Mouse (Mus musculus) heart, embryonic 16.5 days (tissue): ENCODE results near the gene Ccdc82. TPM values are rescaled to one million over a fixed set of nuclear protein-coding genes. Genes with fewer than 3 reads are reported as not detected.

Experiments
- ATAC-seq: fragments of 200-750 bp; cut with Nextera tagmentation; replicated peaks from 2 replicates; pipeline ENCODE4 v1.8.0; 2017; ENCODE audit warnings: moderate number of reproducible peaks; ENCODE audit not compliant: insufficient read depth, low FRiP score; ENCODE audit errors: extremely low read depth
- H3K27ac ChIP-seq: fragments of 300-500 bp; sonication (generic); 2 replicates; pipeline ENCODE4 v1.5.1; 2014; ENCODE audit warnings: mild to moderate bottlenecking, low read length, control low read depth, moderate library complexity
- H3K27me3 ChIP-seq: fragments of 300-500 bp; sonication (generic); 2 replicates; pipeline ENCODE4 v1.6.1; 2014; ENCODE audit warnings: low read length, mixed read lengths; ENCODE audit not compliant: control insufficient read depth, insufficient read depth
- H3K36me3 ChIP-seq: fragments of 300-500 bp; sonication (generic); 2 replicates; pipeline ENCODE4 v1.6.1; 2014; ENCODE audit not compliant: control insufficient read depth, insufficient read depth
- H3K4me1 ChIP-seq: fragments of 300-500 bp; sonication (generic); 2 replicates; pipeline ENCODE4 v1.6.1; 2014; ENCODE audit warnings: low read length, mixed read lengths; ENCODE audit not compliant: control insufficient read depth, insufficient read depth
- H3K4me2 ChIP-seq: fragments of 300-500 bp; sonication (generic); 2 replicates; pipeline ENCODE4 v1.6.1; 2014; ENCODE audit warnings: low read depth, mild to moderate bottlenecking, control low read depth, low read length
- H3K4me3 ChIP-seq: fragments of 300-500 bp; sonication (generic); 2 replicates; pipeline ENCODE4 v1.5.1; 2014; ENCODE audit warnings: mild to moderate bottlenecking, control low read depth, low read length
- H3K9ac ChIP-seq: fragments of 300-500 bp; sonication (generic); 2 replicates; pipeline ENCODE4 v1.6.1; 2014; ENCODE audit warnings: low read length, control low read depth
- H3K9me3 ChIP-seq: fragments of 300-500 bp; sonication (generic); replicated peaks from 2 replicates; pipeline ENCODE4 v1.6.1; 2016; ENCODE audit warnings: low read length; ENCODE audit not compliant: control insufficient read depth
- WGBS: fragments of 180-500 bp; shearing (Covaris S2); extraction: QIAGEN DNeasy Blood & Tissue Kit; methylation state at CpG from one replicate; pipeline ENCODE4 v1.1.7; 2014; 5-methylcytosine and 5-hydroxymethylcytosine counted together
- polyA plus RNA-seq: library from polyadenylated mRNA; unstranded; fragments of >200 nt; fragmentation: Nextera tagmentation; extraction: Ambion mirVana; gene quantifications from 2 replicates; pipeline ENCODE4 v1.2.1, GENCODE M21; 2015

The Ccdc82 gene
- polyA plus RNA-seq, result 8.5 and 8.7 TPM in 2 replicates

GRCm38 (mm10) chr9:13246815-13247638 is at the start of gene Ccdc82:
TSS of gene Ccdc82 (plus strand) at chr9:13246955.
- peak; percentile 98 for ATAC-seq
- H3K4me1 ChIP-seq, result peaks cover 13% of the 10 kb centered on the region
- under 1% methylated on average over 34 of the region's 39 CpGs for WGBS
- peak within 1 kb of the TSS; percentile 87 for H3K27ac ChIP-seq
- no peaks in the 10 kb centered on the region for H3K9me3 ChIP-seq
- peak within 1 kb of the TSS; percentile 92 for H3K4me2 ChIP-seq
- H3K9ac ChIP-seq, result peak within 1 kb of the TSS; percentile 88
- peak within 1 kb of the TSS; percentile 84 for H3K4me3 ChIP-seq
- H3K27me3 ChIP-seq, result no peaks in the 10 kb centered on the region
- no peaks in the 10 kb centered on the region for H3K36me3 ChIP-seq

GRCm38 (mm10) chr9:13200079-13200478 is 46.7 kb upstream of the Ccdc82 start:
- Histone ChIP-seq H3K4me1 (peaks cover 8% of the 10 kb centered on the region), H3K9ac (no peak overlapping the region), H3K4me2 (no peak overlapping the region), H3K9me3 (no peaks in the 10 kb centered on the region), H3K4me3 (no peak overlapping the region), H3K27me3 (no peaks in the 10 kb centered on the region), H3K27ac (peak overlapping the region; percentile 71), H3K36me3 (no peaks in the 10 kb centered on the region)
- 19% methylated on average over 3 of the region's 3 CpGs for WGBS
- peak; percentile 83 for ATAC-seq

DNA sequence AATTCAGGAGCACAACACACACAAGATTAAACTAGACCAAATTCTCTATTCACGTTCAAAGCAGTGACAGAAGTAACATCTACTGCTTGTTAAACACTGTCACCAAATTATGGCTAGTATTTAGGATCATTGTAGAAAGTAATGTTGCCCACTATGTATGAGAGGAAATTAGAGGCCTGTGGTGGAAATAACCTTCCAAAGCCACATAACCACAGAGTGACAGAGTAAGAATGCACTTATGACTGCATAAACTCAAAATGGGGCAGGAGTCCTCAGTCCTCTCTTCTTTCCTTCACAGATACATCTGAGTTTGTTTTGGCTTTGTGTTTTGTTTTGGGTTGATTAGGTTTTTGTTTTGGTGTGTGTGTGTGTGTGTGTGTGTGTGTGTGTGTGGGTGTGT is 43.6 kb upstream of the Ccdc82 start:
- H3K27me3 ChIP-seq, result no peaks in the 10 kb centered on the region
- no peak overlapping the region for H3K9ac ChIP-seq
- H3K4me2 ChIP-seq, result no peak overlapping the region
- no peaks in the 10 kb centered on the region for H3K36me3 ChIP-seq
- WGBS, result 86% methylated on average over 1 of the region's 1 CpGs
- H3K27ac ChIP-seq, result no peak overlapping the region
- peaks cover 8% of the 10 kb centered on the region for H3K4me1 ChIP-seq
- H3K4me3 ChIP-seq, result no peak overlapping the region
- ATAC-seq, result no peak
- H3K9me3 ChIP-seq, result no peaks in the 10 kb centered on the region

DNA sequence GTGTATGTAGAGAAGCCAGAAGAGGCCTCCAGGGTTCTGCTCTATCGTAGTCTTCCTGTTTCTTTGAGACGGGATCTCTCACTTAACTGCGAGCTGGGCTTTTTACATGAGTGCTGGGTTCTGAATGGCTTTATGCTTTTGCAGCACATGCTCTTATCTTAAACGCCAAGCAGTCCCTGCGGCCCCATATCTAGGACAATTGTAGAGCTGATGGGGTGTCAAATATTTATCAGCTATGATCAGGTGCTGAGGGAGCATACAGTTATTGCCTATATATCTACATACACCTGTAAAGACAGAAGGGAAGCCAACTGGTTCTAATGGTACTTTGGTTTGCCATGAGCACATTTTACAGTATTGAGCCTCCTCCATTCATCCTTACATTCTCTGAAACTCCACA is 43.1 kb upstream of the Ccdc82 start:
- Histone ChIP-seq H3K27ac (no peak overlapping the region), H3K9me3 (no peaks in the 10 kb centered on the region), H3K27me3 (no peaks in the 10 kb centered on the region), H3K4me2 (no peak overlapping the region), H3K36me3 (no peaks in the 10 kb centered on the region), H3K4me1 (peaks cover 8% of the 10 kb centered on the region), H3K4me3 (no peak overlapping the region), H3K9ac (no peak overlapping the region)
- WGBS, result 54% methylated on average over 5 of the region's 5 CpGs
- ATAC-seq, result no peak

DNA sequence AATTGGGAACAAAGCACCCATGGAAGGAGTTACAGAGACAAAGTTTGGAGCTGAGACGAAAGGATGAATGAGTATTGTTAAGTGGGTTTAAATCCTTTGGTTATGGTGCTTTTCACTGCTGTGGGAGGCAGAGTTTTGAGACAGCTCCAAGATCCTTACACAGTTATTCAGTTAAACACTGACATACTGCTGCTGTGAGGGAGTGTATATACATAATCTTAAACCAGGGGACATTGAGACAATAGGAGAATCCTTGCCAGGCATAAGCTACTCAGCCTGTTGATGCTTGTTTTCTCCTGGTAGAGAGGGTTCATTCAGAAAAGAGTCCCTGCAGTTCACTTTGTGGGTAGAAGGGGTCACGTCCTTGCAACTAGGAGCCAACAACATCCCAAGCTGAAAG is 40.4 kb upstream of the Ccdc82 start:
- no peaks in the 10 kb centered on the region for H3K27me3 ChIP-seq
- H3K27ac ChIP-seq, result no peak overlapping the region
- ATAC-seq, result no peak
- H3K36me3 ChIP-seq, result no peaks in the 10 kb centered on the region
- 81% methylated on average over 2 of the region's 2 CpGs for whole genome bisulfite sequencing
- no peaks in the 10 kb centered on the region for H3K9me3 ChIP-seq
- H3K4me2 ChIP-seq, result no peak overlapping the region
- H3K9ac ChIP-seq, result no peak overlapping the region
- H3K4me1 ChIP-seq, result no peaks in the 10 kb centered on the region
- no peak overlapping the region for H3K4me3 ChIP-seq

GRCm38 (mm10) chr9:13225872-13226271 is 20.9 kb upstream of the Ccdc82 start:
- H3K4me2 ChIP-seq, result no peak overlapping the region
- no peak for ATAC-seq
- no peak overlapping the region for H3K27ac ChIP-seq
- 76% methylated on average over 1 of the region's 1 CpGs for WGBS
- no peaks in the 10 kb centered on the region for H3K4me1 ChIP-seq
- H3K36me3 ChIP-seq, result no peaks in the 10 kb centered on the region
- H3K27me3 ChIP-seq, result no peaks in the 10 kb centered on the region
- H3K9ac ChIP-seq, result no peak overlapping the region
- H3K4me3 ChIP-seq, result no peak overlapping the region
- H3K9me3 ChIP-seq, result peaks cover 9% of the 10 kb centered on the region

DNA sequence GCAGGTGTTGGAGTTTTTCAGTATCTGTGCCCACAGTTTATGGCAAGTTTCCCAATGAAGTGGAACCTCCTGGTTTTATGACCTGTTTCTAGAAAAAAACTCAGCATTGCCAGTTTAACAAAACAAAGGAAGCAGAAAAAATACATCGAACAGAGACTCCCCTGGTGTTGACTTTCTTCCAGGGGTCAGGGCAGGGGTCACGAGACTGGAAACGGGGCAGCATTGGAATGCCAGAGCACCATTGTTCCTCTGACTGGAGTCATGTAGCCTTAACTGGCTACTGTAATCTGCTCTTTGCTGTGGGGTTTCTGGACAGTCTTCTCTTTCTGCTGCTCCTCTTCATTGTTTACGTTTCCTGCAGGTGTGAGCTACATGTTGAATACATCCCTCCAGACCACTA is 16.2 kb upstream of the Ccdc82 start:
- ATAC-seq, result no peak
- H3K4me2 ChIP-seq, result no peak overlapping the region
- WGBS, result 12% methylated on average over 4 of the region's 4 CpGs

DNA sequence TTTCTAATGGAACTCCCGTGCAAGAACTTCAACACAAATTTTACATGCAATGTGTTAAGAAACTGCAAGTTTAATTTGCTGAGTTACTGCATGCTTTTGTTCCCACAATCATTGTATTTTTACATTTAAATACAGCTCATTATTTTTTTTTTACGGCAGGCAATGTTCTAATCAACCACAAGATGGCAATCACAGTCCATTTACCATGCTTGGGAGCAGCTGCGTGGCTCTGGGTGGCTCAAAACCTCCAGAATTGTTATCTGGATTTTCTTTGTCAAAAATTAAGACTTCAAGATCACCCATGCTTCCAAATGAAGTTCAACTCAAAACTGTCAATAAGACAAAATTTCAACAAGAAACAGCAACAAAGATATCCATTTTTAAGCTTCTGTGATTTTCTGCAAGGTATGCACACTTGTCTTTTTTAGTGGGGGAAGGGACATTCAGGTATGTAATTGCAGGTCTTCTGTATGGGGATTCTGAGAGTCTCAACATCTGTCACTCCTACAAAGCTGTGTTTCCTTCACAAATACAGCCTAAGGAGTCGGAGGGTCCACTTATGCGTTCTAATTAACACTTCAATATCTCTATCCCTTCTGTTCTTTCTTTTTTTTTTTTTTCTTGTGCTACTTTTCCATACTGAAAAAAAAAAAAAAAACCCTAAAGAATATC is 15.1 kb upstream of the Ccdc82 start:
- Histone ChIP-seq H3K27ac (no peak overlapping the region), H3K4me3 (no peak overlapping the region), H3K4me2 (no peak overlapping the region), H3K9me3 (peaks cover 9% of the 10 kb centered on the region), H3K4me1 (no peaks in the 10 kb centered on the region), H3K9ac (no peak overlapping the region), H3K36me3 (no peaks in the 10 kb centered on the region), H3K27me3 (no peaks in the 10 kb centered on the region)
- ATAC-seq, result no peak
- WGBS, result 18% methylated on average over 5 of the region's 5 CpGs

More for the DNA sequence above, 16.2 kb upstream of the Ccdc82 start:
- Histone ChIP-seq H3K4me1 (no peaks in the 10 kb centered on the region), H3K9me3 (peaks cover 9% of the 10 kb centered on the region), H3K27me3 (no peaks in the 10 kb centered on the region), H3K4me3 (no peak overlapping the region), H3K27ac (no peak overlapping the region), H3K36me3 (no peaks in the 10 kb centered on the region), H3K9ac (no peak overlapping the region)

GRCm38 (mm10) chr9:13242321-13242720 is 4.4 kb upstream of the Ccdc82 start:
- ATAC-seq, result no peak
- no peak overlapping the region for H3K4me3 ChIP-seq

More at GRCm38 (mm10) chr9:13242321-13242720, 4.4 kb upstream of the Ccdc82 start:
- no peaks in the 10 kb centered on the region for H3K27me3 ChIP-seq
- no peaks in the 10 kb centered on the region for H3K36me3 ChIP-seq
- H3K4me1 ChIP-seq, result peaks cover 10% of the 10 kb centered on the region
- H3K9me3 ChIP-seq, result no peaks in the 10 kb centered on the region
- H3K4me2 ChIP-seq, result no peak overlapping the region
- H3K9ac ChIP-seq, result no peak overlapping the region
- H3K27ac ChIP-seq, result no peak overlapping the region
